Mouse (Mus musculus) layer of hippocampus, adult 9-11 months (tissue): ENCODE measurements at regions not wholly inside any gene's neighbourhood (a gene's known extent, or its start where the extent isn't known, plus 50 kb on each side); places are given as distances from the start of the nearest gene placed in this dataset.

Source experiments
- DNase-seq: peaks from one replicate; pipeline ENCODE4 v3.0.0; 2022

- no peak for DNase-seq
Observed at GRCm38 (mm10) chr13:114679703-114680378, 138.2 kb upstream of the Mocs2 start.

- no peak for DNase-seq
Observed at GRCm38 (mm10) chr13:114680379-114680733, 137.7 kb upstream of the Mocs2 start.

- DNase-seq = no peak
Observed at GRCm38 (mm10) chr13:114681196-114681595, 136.8 kb upstream of the Mocs2 start.

GRCm38 (mm10) chr13:114681887-114682286 lies 136.1 kb upstream of the Mocs2 start:
- DNase-seq = no peak

- no peak for DNase-seq
Observed at GRCm38 (mm10) chr13:114682891-114683290, 135.1 kb upstream of the Mocs2 start.

GRCm38 (mm10) chr13:114684298-114684697 lies 133.7 kb upstream of the Mocs2 start:
- DNase-seq = no peak

- DNase-seq = no peak
Observed at GRCm38 (mm10) chr13:114685368-114685767, 132.7 kb upstream of the Mocs2 start.

- no peak for DNase-seq
Observed at GRCm38 (mm10) chr13:114712601-114713000, 105.4 kb upstream of the Mocs2 start.

- no peak for DNase-seq
Observed at GRCm38 (mm10) chr13:114719771-114720170, 98.3 kb upstream of the Mocs2 start.

- DNase-seq = no peak
Observed at GRCm38 (mm10) chr13:114726828-114727227, 91.2 kb upstream of the Mocs2 start.

GRCm38 (mm10) chr13:114735066-114735465 lies 83.0 kb upstream of the Mocs2 start:
- no peak for DNase-seq

- no peak for DNase-seq
Observed at GRCm38 (mm10) chr13:114736066-114736465, 82.0 kb upstream of the Mocs2 start.

GRCm38 (mm10) chr13:114742534-114742933 lies 75.5 kb upstream of the Mocs2 start:
- DNase-seq = no peak

- no peak for DNase-seq
Observed at GRCm38 (mm10) chr13:114745814-114746213, 72.2 kb upstream of the Mocs2 start.

- peak; percentile 8 for DNase-seq
Observed at GRCm38 (mm10) chr13:114757459-114757858, 60.6 kb upstream of the Mocs2 start.

GRCm38 (mm10) chr13:114759886-114760285 lies 58.1 kb upstream of the Mocs2 start:
- DNase-seq = no peak

GRCm38 (mm10) chr13:114760901-114761300 lies 57.1 kb upstream of the Mocs2 start:
- DNase-seq = no peak
